Mouse (Mus musculus): ENCODE results near the gene Gm5148.

DNA sequence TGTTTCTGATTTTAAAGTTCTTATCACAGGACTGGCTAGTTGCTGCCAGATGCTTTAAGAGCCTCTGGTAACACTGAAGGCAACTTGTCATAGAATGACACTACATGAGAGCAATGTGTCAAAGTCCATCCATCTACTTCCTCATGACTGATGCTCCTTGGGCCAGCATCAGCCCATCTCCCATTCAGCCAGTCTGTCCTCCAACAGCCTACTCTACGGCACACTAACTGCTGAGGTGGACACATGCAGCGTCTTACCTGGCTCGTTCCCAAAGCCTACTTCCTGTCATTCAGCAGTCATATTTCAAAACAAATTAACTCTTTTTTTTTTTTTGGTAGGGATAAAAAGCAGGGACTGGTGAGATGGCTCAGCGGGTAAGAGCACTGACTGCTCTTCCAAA is 17.9 kb downstream of the Gm5148 start:
- TF ChIP-seq TAL1 (IDR thresholded peaks at IDR 0.05; ENCODE audit: low read length), result no peak
- no peak for TF ChIP-seq GATA1 (IDR thresholded peaks at IDR 0.05; ENCODE audit: low read length)

Data from erythroblast, embryonic 14.5 days (primary cell).